Mouse (Mus musculus) CH12.LX (cell line): Measurements from ENCODE around the gene Yif1b. TPM values are rescaled to one million over a fixed set of nuclear protein-coding genes. Genes with fewer than 3 reads are reported as not detected.

Source experiments
- DNase-seq: peaks from one replicate; pipeline ENCODE4 v3.0.0-alpha.2; 2013; ENCODE audit errors: extremely low read depth
- H3K27ac ChIP-seq: 2 replicates; pipeline ENCODE4 v1.5.1; 2012; ENCODE audit warnings: low read depth, mild to moderate bottlenecking, control low read depth, moderate library complexity; ENCODE audit not compliant: insufficient read depth
- H3K27me3 ChIP-seq: replicated peaks from 2 replicates; pipeline ENCODE3; 2012; ENCODE audit warnings: inconsistent platforms
- H3K36me3 ChIP-seq, 2 experiments: replicated peaks in 1 of 2; 2 replicates each; pipeline versions ENCODE3 to v1.6.1; 2012; ENCODE audit warnings: inconsistent platforms in 1 of 2, low read length in 1 of 2, mild to moderate bottlenecking in 1 of 2, mixed read lengths in 1 of 2, moderate library complexity in 1 of 2; ENCODE audit not compliant: control insufficient read depth in 1 of 2, insufficient read depth in 1 of 2
- H3K4me1 ChIP-seq, 2 experiments: 2 replicates each; pipeline ENCODE4 v1.6.1; 2012; ENCODE audit warnings: inconsistent platforms in 1 of 2, moderate library complexity in 1 of 2; ENCODE audit not compliant: insufficient read depth in 2 of 2, control insufficient read depth in 1 of 2
- H3K4me2 ChIP-seq: 2 replicates; pipeline ENCODE4 v1.6.1; 2012; ENCODE audit warnings: low read depth, mild to moderate bottlenecking, control low read depth; ENCODE audit not compliant: poor library complexity, insufficient read depth, severe bottlenecking
- H3K4me3 ChIP-seq, 3 experiments: fragments of 150-350 bp in 1 of 3; sonication (generic) in 1 of 3; replicated peaks in 1 of 3; 2 replicates each; pipeline versions ENCODE3 to v1.5.1; 2011 to 2012; ENCODE audit warnings: low read depth in 2 of 3, low read length in 2 of 3, mild to moderate bottlenecking in 2 of 3, moderate library complexity in 2 of 3, control low read depth in 1 of 3, improper control_type of control experiment in 1 of 3, inconsistent platforms in 1 of 3, mixed read lengths in 1 of 3; ENCODE audit not compliant: poor library complexity in 1 of 3
- H3K79me2 ChIP-seq: replicated peaks from 2 replicates; pipeline ENCODE4 v1.6.1; 2012; ENCODE audit warnings: mild to moderate bottlenecking, moderate library complexity; ENCODE audit not compliant: control insufficient read depth, poor library complexity, insufficient read depth, severe bottlenecking; ENCODE audit errors: extremely low read depth
- H3K9ac ChIP-seq: 2 replicates; pipeline ENCODE4 v1.6.1; 2012; ENCODE audit warnings: low read depth, mild to moderate bottlenecking, control low read depth, moderate library complexity; ENCODE audit not compliant: insufficient read depth
- H3K9me3 ChIP-seq: replicated peaks from 2 replicates; pipeline ENCODE3; 2012; ENCODE audit warnings: low read length, inconsistent platforms, mixed read lengths
- BHLHE40 ChIP-seq: IDR thresholded peaks from 2 replicates; pipeline ENCODE4 v1.6.1; 2011; ENCODE audit warnings: mild to moderate bottlenecking, low read depth, low read length, improper control_type of control experiment
- CHD2 ChIP-seq: IDR thresholded peaks from 2 replicates; pipeline ENCODE4 v1.6.1; 2011; ENCODE audit warnings: low read length, improper control_type of control experiment
- E2F4 ChIP-seq: IDR thresholded peaks from 2 replicates; pipeline ENCODE4 v1.6.1; 2011; ENCODE audit warnings: low read depth, low read length, improper control_type of control experiment; ENCODE audit not compliant: insufficient replicate concordance
- EP300 ChIP-seq: IDR thresholded peaks from 2 replicates; pipeline ENCODE4 v1.6.1; 2011; ENCODE audit warnings: low read length, improper control_type of control experiment
- ETS1 ChIP-seq: conservative IDR thresholded peaks from 2 replicates; pipeline ENCODE4 v1.6.1; 2012; ENCODE audit warnings: low read depth, mild to moderate bottlenecking, inconsistent platforms, low read length, improper control_type of control experiment, moderate library complexity
- GABPA ChIP-seq: IDR thresholded peaks from 2 replicates; pipeline ENCODE4 v1.6.1; 2012; ENCODE audit warnings: low read depth, low read length, improper control_type of control experiment, inconsistent platforms; ENCODE audit not compliant: insufficient replicate concordance
- HCFC1 ChIP-seq: IDR thresholded peaks from 2 replicates; pipeline ENCODE4 v1.6.1; 2012; ENCODE audit warnings: low read depth, mild to moderate bottlenecking, inconsistent platforms, low read length, improper control_type of control experiment
- JUN ChIP-seq: IDR thresholded peaks from 2 replicates; pipeline ENCODE4 v1.6.1; 2011; ENCODE audit warnings: low read depth, mild to moderate bottlenecking, low read length, improper control_type of control experiment, moderate library complexity; ENCODE audit not compliant: insufficient read depth
- KAT2A ChIP-seq: IDR thresholded peaks from 2 replicates; pipeline ENCODE4 v1.6.1; 2012; ENCODE audit warnings: low read length, improper control_type of control experiment, inconsistent platforms; ENCODE audit not compliant: insufficient replicate concordance
- MAFK ChIP-seq: IDR thresholded peaks from 2 replicates; pipeline ENCODE4 v1.6.1; 2011; ENCODE audit warnings: low read length, improper control_type of control experiment; ENCODE audit not compliant: insufficient replicate concordance
- MAX ChIP-seq: IDR thresholded peaks from 2 replicates; pipeline ENCODE4 v1.6.1; 2011; ENCODE audit warnings: low read length, improper control_type of control experiment
- MAZ ChIP-seq: IDR thresholded peaks from 2 replicates; pipeline ENCODE4 v1.6.1; 2012; ENCODE audit warnings: low read depth, mild to moderate bottlenecking, inconsistent platforms, low read length, improper control_type of control experiment, moderate library complexity
- MEF2A ChIP-seq: IDR thresholded peaks from 2 replicates; pipeline ENCODE4 v1.6.1; 2014; ENCODE audit warnings: low read depth, mild to moderate bottlenecking, inconsistent platforms, low read length, improper control_type of control experiment, borderline replicate concordance
- MXI1 ChIP-seq: IDR thresholded peaks from 2 replicates; pipeline ENCODE4 v1.6.1; 2011; ENCODE audit warnings: mild to moderate bottlenecking, low read depth, low read length, improper control_type of control experiment
- MYC ChIP-seq: IDR thresholded peaks from 2 replicates; pipeline ENCODE4 v1.6.1; 2011; ENCODE audit warnings: low read depth, mild to moderate bottlenecking, improper control_type of control experiment, low read length
- PAX5 ChIP-seq: IDR thresholded peaks from 2 replicates; pipeline ENCODE4 v1.6.1; 2012; ENCODE audit warnings: low read length, inconsistent platforms, mixed read lengths
- RAD21 ChIP-seq: IDR thresholded peaks from 2 replicates; pipeline ENCODE4 v1.6.1; 2011; ENCODE audit warnings: low read depth, mild to moderate bottlenecking, low read length, improper control_type of control experiment, moderate library complexity
- RCOR1 ChIP-seq: conservative IDR thresholded peaks from 2 replicates; pipeline ENCODE4 v1.6.1; 2012; ENCODE audit warnings: low read depth, mild to moderate bottlenecking, inconsistent platforms, low read length, improper control_type of control experiment
- TBP ChIP-seq: conservative IDR thresholded peaks from 2 replicates; pipeline ENCODE4 v1.6.1; 2011; ENCODE audit warnings: low read depth, low read length, improper control_type of control experiment
- TCF12 ChIP-seq: IDR thresholded peaks from 2 replicates; pipeline ENCODE4 v1.6.1; 2014; ENCODE audit warnings: low read depth, mild to moderate bottlenecking, inconsistent platforms, low read length, improper control_type of control experiment
- USF2 ChIP-seq: conservative IDR thresholded peaks from 2 replicates; pipeline ENCODE4 v1.6.1; 2011; ENCODE audit warnings: low read depth, low read length, improper control_type of control experiment
- ZNF384 ChIP-seq: IDR thresholded peaks from 2 replicates; pipeline ENCODE4 v1.6.1; 2012; ENCODE audit warnings: low read depth, low read length, improper control_type of control experiment, inconsistent platforms
- dilution Hi-C: fragments of 300-500 bp; cut with MboI; formaldehyde crosslinking; loops from 2 replicates; pipeline ENCODE4 v1.14.3; 2020; ENCODE audit warnings: low sequenced_read_pairs; ENCODE audit not compliant: extremely low pct_unique_long_range_greater_than_20kb, extremely low pct_ligation_motif_present
- in situ Hi-C: fragments of 300-500 bp; cut with MboI; formaldehyde crosslinking; loops from 3 replicates; pipeline ENCODE4 v1.14.3; 2019; ENCODE audit warnings: low sequenced_read_pairs, low pct_ligation_motif_present, low pct_unique_long_range_greater_than_20kb, mixed read lengths
- polyA plus RNA-seq: library from polyadenylated mRNA; unstranded; fragments of >175 nt; gene quantifications from 2 replicates; pipeline ENCODE4 v1.2.1, GENCODE M21; 2012; ENCODE audit warnings: low read depth; ENCODE audit not compliant: insufficient read length
- total RNA-seq, 2 experiments: library from RNA; depleted of rRNA; stranded (reverse); fragments of 300-350 nt in 1 of 2; fragments of >200 nt in 1 of 2; gene quantifications; 2 replicates each; pipeline ENCODE4 v1.2.3; 2012 to 2014

Gene Yif1b
- total and polyA plus RNA-seq, 3 experiments, result 63.0 to 99.4 (median 69.4) TPM

GRCm38 (mm10) chr7:29214846-29215245 is 23.3 kb upstream of the Yif1b start:
- dilution Hi-C loops, result no loop called here
- no peak for TF ChIP-seq GABPA
- no peak for TF ChIP-seq TCF12
- TF ChIP-seq ZNF384, result no peak
- TF ChIP-seq MAFK, result no peak
- no peak for TF ChIP-seq USF2
- TF ChIP-seq BHLHE40, result no peak
- TF ChIP-seq CHD2, result no peak
- no peak for TF ChIP-seq ETS1
- TF ChIP-seq TBP, result no peak
- TF ChIP-seq RCOR1, result no peak
- no peak for TF ChIP-seq MAX
- no peak for TF ChIP-seq HCFC1
- TF ChIP-seq MAZ, result no peak
- TF ChIP-seq KAT2A, result no peak
- TF ChIP-seq EP300, result no peak
- TF ChIP-seq MEF2A, result no peak
- TF ChIP-seq RAD21, result no peak
- TF ChIP-seq, all 38 proteins: peak for 0
- in situ Hi-C loops, result loop anchor here (5.0 kb wide), 1 partner anchor 32 kb away; the partner anchor contains the start of gene 2200002D01Rik
- Histone ChIP-seq H3K79me2 (no peaks in the 10 kb centered on the region), H3K36me3 (no peaks in the 10 kb centered on the region), H3K4me1 (peaks cover 0 to 10% of the 10 kb centered on the region in 2 experiments; a peak in 2 of 4 replicates), H3K27ac (no peak overlapping the region), H3K9ac (no peak overlapping the region), H3K4me2 (no peak overlapping the region), H3K9me3 (peaks cover 17% of the 10 kb centered on the region), H3K27me3 (no peaks in the 10 kb centered on the region), H3K4me3 (no peak overlapping the region)
- DNase-seq, result no peak

GRCm38 (mm10) chr7:29224756-29225394 is 13.3 kb upstream of the Yif1b start:
- Histone ChIP-seq H3K36me3 (peaks cover 0 to 7% of the 10 kb centered on the region in 2 experiments), H3K27ac (no peak overlapping the region), H3K4me1 (peaks cover 14 to 25% of the 10 kb centered on the region in 2 experiments), H3K79me2 (no peaks in the 10 kb centered on the region), H3K27me3 (no peaks in the 10 kb centered on the region), H3K4me2 (no peak overlapping the region), H3K9me3 (peaks cover 8% of the 10 kb centered on the region)
- in situ Hi-C loops (no loop called here), dilution Hi-C loops (no loop called here)
- DNase-seq, result no peak
- no peak for TF ChIP-seq PAX5
- TF ChIP-seq MAX, result no peak
- no peak for TF ChIP-seq MYC
- no peak for TF ChIP-seq MXI1
- no peak for TF ChIP-seq JUN
- no peak for TF ChIP-seq E2F4
- TF ChIP-seq, all 38 proteins: peak for 0
- no peak overlapping the region for H3K9ac ChIP-seq
- no peak overlapping the region for H3K4me3 ChIP-seq
